Mouse (Mus musculus): ENCODE data around the gene Mta1. TPM values are rescaled to one million over a fixed set of nuclear protein-coding genes. Genes with fewer than 3 reads are reported as not detected.

The Mta1 gene
- polyA plus RNA-seq, 1 experiment: 20.9 TPM

GRCm38 (mm10) chr12:113075486-113075885 lies 22.6 kb upstream of the Mta1 start:
- Histone ChIP-seq H3K4me3 (replicated peaks; ENCODE audit: control insufficient read depth, low read depth, low read length) (no peak overlapping the region), H3K4me1 (ENCODE audit: control insufficient read depth, insufficient read depth, low read length) (0 out of 2 replicates have a peak, but pooled peaks cover 1% of the 10 kb centered on the region), H3K27ac (ENCODE audit: control insufficient read depth, insufficient read depth, low read depth, low read length, poor library complexity) (no peak overlapping the region)
- 44% methylated on average over 6 of the region's 6 CpGs for WGBS
- no peak for TF ChIP-seq CTCF (IDR thresholded peaks at IDR 0.05; ENCODE audit: control insufficient read depth, insufficient read depth, low read length)
- no peak for TF ChIP-seq POLR2A (IDR thresholded peaks at IDR 0.05; ENCODE audit: borderline replicate concordance, control insufficient read depth, low read depth, low read length)

GRCm38 (mm10) chr12:113087276-113087675 lies 10.8 kb upstream of the Mta1 start:
- H3K27ac ChIP-seq (ENCODE audit: control insufficient read depth, insufficient read depth, low read depth, low read length, poor library complexity): no peak overlapping the region
- TF ChIP-seq POLR2A (IDR thresholded peaks at IDR 0.05; ENCODE audit: borderline replicate concordance, control insufficient read depth, low read depth, low read length) (no peak), CTCF (IDR thresholded peaks at IDR 0.05; ENCODE audit: control insufficient read depth, insufficient read depth, low read length) (no peak)
- no peak overlapping the region for H3K4me3 ChIP-seq (replicated peaks; ENCODE audit: control insufficient read depth, low read depth, low read length)
- H3K4me1 ChIP-seq (ENCODE audit: control insufficient read depth, insufficient read depth, low read length): no peaks in the 10 kb centered on the region
- 70% methylated on average over 3 of the region's 3 CpGs for WGBS

GRCm38 (mm10) chr12:113088026-113088425 lies 10.1 kb upstream of the Mta1 start:
- WGBS: 86% methylated on average over 4 of the region's 4 CpGs

GRCm38 (mm10) chr12:113089107-113089506 lies 9.0 kb upstream of the Mta1 start:
- WGBS: 83% methylated on average over 6 of the region's 6 CpGs
- TF ChIP-seq POLR2A (IDR thresholded peaks at IDR 0.05; ENCODE audit: borderline replicate concordance, control insufficient read depth, low read depth, low read length) (no peak), CTCF (IDR thresholded peaks at IDR 0.05; ENCODE audit: control insufficient read depth, insufficient read depth, low read length) (no peak)

More at GRCm38 (mm10) chr12:113088026-113088425, 10.1 kb upstream of the Mta1 start:
- H3K27ac ChIP-seq (ENCODE audit: control insufficient read depth, insufficient read depth, low read depth, low read length, poor library complexity): no peak overlapping the region
- TF ChIP-seq POLR2A (IDR thresholded peaks at IDR 0.05; ENCODE audit: borderline replicate concordance, control insufficient read depth, low read depth, low read length): no peak
- no peak for TF ChIP-seq CTCF (IDR thresholded peaks at IDR 0.05; ENCODE audit: control insufficient read depth, insufficient read depth, low read length)
- H3K4me3 ChIP-seq (replicated peaks; ENCODE audit: control insufficient read depth, low read depth, low read length): no peak overlapping the region
- H3K4me1 ChIP-seq (ENCODE audit: control insufficient read depth, insufficient read depth, low read length): no peaks in the 10 kb centered on the region

GRCm38 (mm10) chr12:113090053-113090452 lies 8.0 kb upstream of the Mta1 start:
- Histone ChIP-seq H3K4me3 (replicated peaks; ENCODE audit: control insufficient read depth, low read depth, low read length) (no peak overlapping the region), H3K4me1 (ENCODE audit: control insufficient read depth, insufficient read depth, low read length) (no peaks in the 10 kb centered on the region), H3K27ac (ENCODE audit: control insufficient read depth, insufficient read depth, low read depth, low read length, poor library complexity) (no peak overlapping the region)
- TF ChIP-seq POLR2A (IDR thresholded peaks at IDR 0.05; ENCODE audit: borderline replicate concordance, control insufficient read depth, low read depth, low read length) (no peak), CTCF (IDR thresholded peaks at IDR 0.05; ENCODE audit: control insufficient read depth, insufficient read depth, low read length) (no peak)
- 84% methylated on average over 17 of the region's 17 CpGs for WGBS

More at GRCm38 (mm10) chr12:113089107-113089506, 9.0 kb upstream of the Mta1 start:
- no peak overlapping the region for H3K27ac ChIP-seq (ENCODE audit: control insufficient read depth, insufficient read depth, low read depth, low read length, poor library complexity)
- no peaks in the 10 kb centered on the region for H3K4me1 ChIP-seq (ENCODE audit: control insufficient read depth, insufficient read depth, low read length)
- no peak overlapping the region for H3K4me3 ChIP-seq (replicated peaks; ENCODE audit: control insufficient read depth, low read depth, low read length)

- H3K27ac ChIP-seq (ENCODE audit: control insufficient read depth, insufficient read depth, low read depth, low read length, poor library complexity): no peak overlapping the region
- WGBS: 76% methylated on average over 5 of the region's 5 CpGs
- TF ChIP-seq POLR2A (IDR thresholded peaks at IDR 0.05; ENCODE audit: borderline replicate concordance, control insufficient read depth, low read depth, low read length) (no peak), CTCF (IDR thresholded peaks at IDR 0.05; ENCODE audit: control insufficient read depth, insufficient read depth, low read length) (no peak)
- H3K4me3 ChIP-seq (replicated peaks; ENCODE audit: control insufficient read depth, low read depth, low read length): no peak overlapping the region
- no peaks in the 10 kb centered on the region; the same call in 1 of the 2 replicates for H3K4me1 ChIP-seq (ENCODE audit: control insufficient read depth, insufficient read depth, low read length)
These were observed 1.0 kb upstream of the Mta1 start for GRCm38 (mm10) chr12:113097040-113097439.

GRCm38 (mm10) chr12:113098530-113099151 lies 563 bp downstream of the Mta1 start:
- peak overlapping the region; percentile 44 for H3K4me3 ChIP-seq (replicated peaks; ENCODE audit: control insufficient read depth, low read depth, low read length)
- peak overlapping the region; percentile 32; the same call in 1 of the 2 replicates for H3K27ac ChIP-seq (ENCODE audit: control insufficient read depth, insufficient read depth, low read depth, low read length, poor library complexity)
- TF ChIP-seq CTCF (IDR thresholded peaks at IDR 0.05; ENCODE audit: control insufficient read depth, insufficient read depth, low read length) (no peak), POLR2A (IDR thresholded peaks at IDR 0.05; ENCODE audit: borderline replicate concordance, control insufficient read depth, low read depth, low read length) (no peak)
- no peaks in the 10 kb centered on the region; the same call in 1 of the 2 replicates for H3K4me1 ChIP-seq (ENCODE audit: control insufficient read depth, insufficient read depth, low read length)
- WGBS: 2% methylated on average over 51 of the region's 60 CpGs

GRCm38 (mm10) chr12:113099470-113100237 lies 1.6 kb downstream of the Mta1 start:
- H3K4me3 ChIP-seq (replicated peaks; ENCODE audit: control insufficient read depth, low read depth, low read length): peak overlapping the region; percentile 44
- WGBS: 8% methylated on average over 6 of the region's 6 CpGs

More at GRCm38 (mm10) chr12:113099470-113100237, 1.6 kb downstream of the Mta1 start:
- TF ChIP-seq CTCF (IDR thresholded peaks at IDR 0.05; ENCODE audit: control insufficient read depth, insufficient read depth, low read length): no peak
- TF ChIP-seq POLR2A (IDR thresholded peaks at IDR 0.05; ENCODE audit: borderline replicate concordance, control insufficient read depth, low read depth, low read length): no peak
- no peaks in the 10 kb centered on the region; the same call in 1 of the 2 replicates for H3K4me1 ChIP-seq (ENCODE audit: control insufficient read depth, insufficient read depth, low read length)
- H3K27ac ChIP-seq (ENCODE audit: control insufficient read depth, insufficient read depth, low read depth, low read length, poor library complexity): no peak overlapping the region

Data from bone marrow, adult 2 months (tissue).